Mouse (Mus musculus) forebrain, embryonic 11.5 days (tissue): ENCODE data around the gene Mlph. TPM values are rescaled to one million over a fixed set of nuclear protein-coding genes. Genes with fewer than 3 reads are reported as not detected.

Experiments used
- ATAC-seq: fragments of 200-750 bp; cut with Nextera tagmentation; replicated peaks from 2 replicates; pipeline ENCODE4 v1.8.0; 2017; ENCODE audit warnings: moderate TSS enrichment; ENCODE audit not compliant: low FRiP score
- DNase-seq: peaks from one replicate; pipeline ENCODE4 v3.0.0-alpha.2; 2017; ENCODE audit warnings: low spot score
- H3K27ac ChIP-seq: fragments of 300-500 bp; sonication (generic); 2 replicates; pipeline ENCODE4 v1.5.1; 2014; ENCODE audit warnings: low read depth, low read length
- H3K27me3 ChIP-seq: fragments of 300-500 bp; sonication (generic); 2 replicates; pipeline ENCODE4 v1.6.1; 2014; ENCODE audit warnings: mild to moderate bottlenecking, low read length, mixed read lengths; ENCODE audit not compliant: control insufficient read depth, insufficient read depth
- H3K36me3 ChIP-seq: fragments of 300-500 bp; sonication (generic); 2 replicates; pipeline ENCODE4 v1.6.1; 2014; ENCODE audit warnings: mild to moderate bottlenecking, low read length, moderate library complexity, mixed read lengths; ENCODE audit not compliant: control insufficient read depth, insufficient read depth
- H3K4me1 ChIP-seq: fragments of 300-500 bp; sonication (generic); replicated peaks from 2 replicates; pipeline ENCODE4 v1.6.1; 2014; ENCODE audit warnings: low read length, mixed read lengths; ENCODE audit not compliant: control insufficient read depth, insufficient read depth
- H3K4me2 ChIP-seq: fragments of 300-500 bp; sonication (generic); 2 replicates; pipeline ENCODE4 v1.6.1; 2014; ENCODE audit warnings: low read depth, mild to moderate bottlenecking, low read length, moderate library complexity, mixed read lengths; ENCODE audit not compliant: severe bottlenecking
- H3K4me3 ChIP-seq: fragments of 300-500 bp; sonication (generic); 2 replicates; pipeline ENCODE4 v1.5.1; 2014; ENCODE audit warnings: low read depth, low read length
- H3K9ac ChIP-seq: fragments of 300-500 bp; sonication (generic); 2 replicates; pipeline ENCODE4 v1.6.1; 2014; ENCODE audit warnings: low read length
- H3K9me3 ChIP-seq: fragments of 300-500 bp; sonication (generic); 2 replicates; pipeline ENCODE4 v1.6.1; 2016; ENCODE audit warnings: low read length, mixed read lengths; ENCODE audit not compliant: control insufficient read depth
- WGBS: fragments of 180-500 bp; shearing (Covaris S2); extraction: QIAGEN DNeasy Blood & Tissue Kit; methylation state at CpG from one replicate; pipeline ENCODE4 v1.1.7; 2014; 5-methylcytosine and 5-hydroxymethylcytosine counted together
- polyA plus RNA-seq: library from polyadenylated mRNA; unstranded; fragments of >200 nt; fragmentation: Nextera tagmentation; extraction: Ambion mirVana; gene quantifications from 2 replicates; pipeline ENCODE4 v1.2.1, GENCODE M21; 2014

Mlph gene
- polyA plus RNA-seq, 1 experiment from 2014 or later: 0.13 TPM

GRCm38 (mm10) chr1:90968649-90969048 is 53.8 kb downstream of the Mlph start:
- 82% methylated on average over 4 of the region's 4 CpGs for WGBS
- no peaks in the 10 kb centered on the region for H3K36me3 ChIP-seq
- ATAC-seq: no peak

GRCm38 (mm10) chr1:90969347-90969784 is 54.5 kb downstream of the Mlph start, which contains the start of gene Rab17:
Rab17 (minus strand) TSS chr1:90969661.
- no peaks in the 10 kb centered on the region for H3K36me3 ChIP-seq
- H3K4me1 ChIP-seq: peaks cover 4% of the 10 kb centered on the region; the same call in 1 of the 2 replicates
- H3K4me2 ChIP-seq: peak within 1 kb of the TSS; percentile 11; the same call in 1 of the 2 replicates
- no peak within 1 kb of the TSS for H3K4me3 ChIP-seq
- ATAC-seq: no peak
- H3K9me3 ChIP-seq: no peaks in the 10 kb centered on the region
- no peak within 1 kb of the TSS for H3K9ac ChIP-seq
- 41% methylated on average over 9 of the region's 9 CpGs for WGBS
- H3K27ac ChIP-seq: no peak within 1 kb of the TSS
- no peaks in the 10 kb centered on the region for H3K27me3 ChIP-seq
- no peak for DNase-seq

More at GRCm38 (mm10) chr1:90968649-90969048, 53.8 kb downstream of the Mlph start:
- H3K4me3 ChIP-seq: no peak overlapping the region
- H3K27ac ChIP-seq: no peak overlapping the region
- no peaks in the 10 kb centered on the region for H3K27me3 ChIP-seq
- no peak overlapping the region for H3K9ac ChIP-seq
- H3K4me1 ChIP-seq: peaks cover 3% of the 10 kb centered on the region; the same call in 1 of the 2 replicates
- DNase-seq: no peak
- H3K4me2 ChIP-seq: no peak overlapping the region
- H3K9me3 ChIP-seq: no peaks in the 10 kb centered on the region

GRCm38 (mm10) chr1:90969881-90970390 is 55.1 kb downstream of the Mlph start:
- peaks cover 4% of the 10 kb centered on the region; the same call in 1 of the 2 replicates for H3K4me1 ChIP-seq

GRCm38 (mm10) chr1:90972911-90973573 is 58.2 kb downstream of the Mlph start:
- Histone ChIP-seq H3K9ac (no peak overlapping the region), H3K4me1 (peaks cover 4% of the 10 kb centered on the region; the same call in 1 of the 2 replicates), H3K36me3 (no peaks in the 10 kb centered on the region), H3K4me3 (no peak overlapping the region), H3K27me3 (no peaks in the 10 kb centered on the region), H3K9me3 (no peaks in the 10 kb centered on the region), H3K27ac (no peak overlapping the region), H3K4me2 (no peak overlapping the region; the same call in 1 of the 2 replicates)
- ATAC-seq (peak; percentile 70), DNase-seq (peak; percentile 96)
- WGBS: 13% methylated on average over 9 of the region's 9 CpGs

More at GRCm38 (mm10) chr1:90969881-90970390, 55.1 kb downstream of the Mlph start:
- DNase-seq (no peak), ATAC-seq (no peak)
- H3K27ac ChIP-seq: no peak overlapping the region
- WGBS: 74% methylated on average over 10 of the region's 10 CpGs
- peak overlapping the region; percentile 11; the same call in 1 of the 2 replicates for H3K4me2 ChIP-seq
- H3K9me3 ChIP-seq: no peaks in the 10 kb centered on the region
- no peaks in the 10 kb centered on the region for H3K27me3 ChIP-seq
- no peaks in the 10 kb centered on the region for H3K36me3 ChIP-seq
- H3K4me3 ChIP-seq: no peak overlapping the region
- no peak overlapping the region for H3K9ac ChIP-seq

GRCm38 (mm10) chr1:90973574-90973911 is 58.7 kb downstream of the Mlph start:
- ATAC-seq: 0 out of 2 replicates have a peak, but pooled peaks have one; percentile 18

DNA sequence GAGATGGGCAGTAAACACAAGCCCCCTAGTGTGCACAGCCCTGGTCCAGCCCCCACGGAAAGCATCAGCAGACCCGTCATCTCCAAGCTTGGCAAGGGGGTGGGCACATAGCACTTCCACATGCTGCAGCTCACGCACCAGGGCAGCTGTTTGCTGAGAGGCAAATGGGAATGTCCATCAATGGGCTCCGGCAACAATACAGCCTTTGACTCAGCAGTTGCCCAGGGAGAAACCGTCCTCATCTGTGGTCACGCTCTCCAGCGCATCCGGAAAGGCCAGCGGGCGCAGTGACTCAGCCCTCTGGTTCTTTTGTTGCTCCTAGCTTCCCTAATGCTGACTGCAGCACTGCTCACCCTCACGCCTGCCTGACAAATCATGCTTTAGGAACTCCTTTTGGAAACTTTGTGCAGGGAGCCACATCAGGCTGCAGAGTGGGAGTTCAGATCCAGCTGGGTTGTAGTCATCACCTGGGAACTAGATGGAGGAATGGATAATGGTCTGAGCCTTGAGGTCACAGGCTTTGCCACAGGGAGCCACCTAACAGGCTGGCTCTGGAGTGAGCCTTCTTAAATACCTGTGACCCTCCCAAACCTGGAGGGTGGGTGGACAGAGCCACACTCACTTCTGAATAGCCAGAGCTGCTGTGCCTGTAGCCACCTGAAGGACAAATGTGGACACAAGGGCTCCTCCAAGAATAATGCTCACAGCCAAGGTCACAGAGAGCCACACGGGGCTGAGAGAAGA is 60.2 kb downstream of the Mlph start:
- no peaks in the 10 kb centered on the region for H3K9me3 ChIP-seq
- no peak overlapping the region for H3K9ac ChIP-seq
- H3K4me3 ChIP-seq: no peak overlapping the region
- ATAC-seq: peak; percentile 56
- H3K4me1 ChIP-seq: peaks cover 4% of the 10 kb centered on the region; the same call in 1 of the 2 replicates
- peak overlapping the region; percentile 13; the same call in 1 of the 2 replicates for H3K4me2 ChIP-seq
- no peaks in the 10 kb centered on the region for H3K36me3 ChIP-seq
- no peaks in the 10 kb centered on the region for H3K27me3 ChIP-seq
- WGBS: 8% methylated on average over 12 of the region's 12 CpGs
- peak; percentile 76 for DNase-seq
- H3K27ac ChIP-seq: no peak overlapping the region

More at GRCm38 (mm10) chr1:90973574-90973911, 58.7 kb downstream of the Mlph start:
- H3K4me3 ChIP-seq: no peak overlapping the region
- no peak overlapping the region for H3K27ac ChIP-seq
- no peak overlapping the region for H3K9ac ChIP-seq
- no peak for DNase-seq
- H3K4me2 ChIP-seq: no peak overlapping the region
- 91% methylated on average over 2 of the region's 2 CpGs for WGBS
- no peaks in the 10 kb centered on the region for H3K27me3 ChIP-seq
- H3K9me3 ChIP-seq: no peaks in the 10 kb centered on the region
- H3K4me1 ChIP-seq: peaks cover 4% of the 10 kb centered on the region; the same call in 1 of the 2 replicates
- H3K36me3 ChIP-seq: no peaks in the 10 kb centered on the region

GRCm38 (mm10) chr1:90975960-90976359 is 61.1 kb downstream of the Mlph start:
- no peak for DNase-seq
- peaks cover 4% of the 10 kb centered on the region; the same call in 1 of the 2 replicates for H3K4me1 ChIP-seq

GRCm38 (mm10) chr1:90980638-90981330 is 65.9 kb downstream of the Mlph start:
- Histone ChIP-seq H3K27ac (no peak overlapping the region), H3K4me1 (no peaks in the 10 kb centered on the region), H3K9ac (no peak overlapping the region), H3K4me3 (no peak overlapping the region), H3K36me3 (no peaks in the 10 kb centered on the region), H3K27me3 (no peaks in the 10 kb centered on the region), H3K9me3 (no peaks in the 10 kb centered on the region), H3K4me2 (no peak overlapping the region)
- 83% methylated on average over 10 of the region's 10 CpGs for WGBS
- ATAC-seq (no peak), DNase-seq (no peak)

More at GRCm38 (mm10) chr1:90975960-90976359, 61.1 kb downstream of the Mlph start:
- 87% methylated on average over 4 of the region's 4 CpGs for WGBS
- Histone ChIP-seq H3K27ac (no peak overlapping the region), H3K36me3 (no peaks in the 10 kb centered on the region), H3K9ac (no peak overlapping the region), H3K4me2 (no peak overlapping the region), H3K9me3 (no peaks in the 10 kb centered on the region), H3K4me3 (no peak overlapping the region), H3K27me3 (no peaks in the 10 kb centered on the region)
- no peak for ATAC-seq
